Mouse (Mus musculus) heart, postnatal 0 days (tissue): ENCODE measurements around the gene Acer1.

Source experiments
- CTCF ChIP-seq: IDR thresholded peaks from 2 replicates; pipeline ENCODE4 v1.5.1; 2016; ENCODE audit warnings: antibody characterized with exemption, control low read depth, low read depth
- EP300 ChIP-seq: IDR thresholded peaks from 2 replicates; pipeline ENCODE4 v1.6.1; 2016; ENCODE audit warnings: antibody characterized with exemption, low read depth

DNA sequence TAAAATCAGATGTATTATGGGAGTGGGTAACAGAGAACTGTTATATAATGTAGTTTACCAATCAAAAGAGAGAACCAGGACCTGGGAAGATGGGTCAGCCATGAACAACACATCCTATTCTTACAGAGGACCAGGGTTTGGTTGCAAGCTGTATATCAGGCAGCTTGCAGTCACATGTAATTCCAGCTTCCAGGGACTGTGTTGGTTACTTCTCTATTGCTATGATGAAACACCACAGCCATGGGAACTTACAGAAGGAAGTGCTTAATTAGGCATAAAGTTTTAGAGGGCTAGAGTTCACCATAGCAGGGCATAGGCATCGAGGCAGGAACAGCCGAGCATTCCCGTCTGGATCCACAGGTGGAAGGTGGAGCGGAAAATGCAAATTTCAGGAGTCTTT is 43.2 kb downstream of the Acer1 start:
- TF ChIP-seq CTCF, result no peak
- no peak for TF ChIP-seq EP300
